Mouse (Mus musculus) midbrain, embryonic 16.5 days (tissue): ENCODE measurements around the gene Stub1. TPM values are rescaled to one million over a fixed set of nuclear protein-coding genes. Genes with fewer than 3 reads are reported as not detected.

Experiments used
- ATAC-seq: fragments of 200-750 bp; cut with Nextera tagmentation; 2 replicates; pipeline ENCODE4 v1.8.0; 2017; ENCODE audit warnings: moderate TSS enrichment
- H3K27ac ChIP-seq: fragments of 300-500 bp; sonication (generic); 2 replicates; pipeline ENCODE4 v1.5.1; 2014; ENCODE audit warnings: mild to moderate bottlenecking, low read length, mixed read lengths
- H3K27me3 ChIP-seq: fragments of 300-500 bp; sonication (generic); 2 replicates; pipeline ENCODE4 v1.6.1; 2014; ENCODE audit warnings: low read depth, low read length, mixed read lengths; ENCODE audit not compliant: control insufficient read depth, insufficient read depth
- H3K36me3 ChIP-seq: fragments of 300-500 bp; sonication (generic); 2 replicates; pipeline ENCODE4 v1.6.1; 2014; ENCODE audit warnings: mild to moderate bottlenecking, low read length, moderate library complexity, mixed read lengths; ENCODE audit not compliant: control insufficient read depth, insufficient read depth
- H3K4me1 ChIP-seq: fragments of 300-500 bp; sonication (generic); 2 replicates; pipeline ENCODE4 v1.6.1; 2014; ENCODE audit warnings: mild to moderate bottlenecking, low read length, mixed read lengths; ENCODE audit not compliant: control insufficient read depth, insufficient read depth
- H3K4me2 ChIP-seq: fragments of 300-500 bp; sonication (generic); 2 replicates; pipeline ENCODE4 v1.6.1; 2014; ENCODE audit warnings: mild to moderate bottlenecking, low read length, mixed read lengths
- H3K4me3 ChIP-seq: fragments of 300-500 bp; sonication (generic); 2 replicates; pipeline ENCODE4 v1.5.1; 2014; ENCODE audit warnings: low read depth, mild to moderate bottlenecking, low read length, moderate library complexity, mixed read lengths
- H3K9ac ChIP-seq: fragments of 300-500 bp; sonication (generic); 2 replicates; pipeline ENCODE4 v1.6.1; 2014; ENCODE audit warnings: low read depth, low read length, mixed read lengths
- H3K9me3 ChIP-seq: fragments of 300-500 bp; sonication (generic); replicated peaks from 2 replicates; pipeline ENCODE4 v1.6.1; 2014; ENCODE audit warnings: mild to moderate bottlenecking, low read length, mixed read lengths; ENCODE audit not compliant: control insufficient read depth, poor library complexity, severe bottlenecking
- WGBS: fragments of 180-500 bp; shearing (Covaris S2); extraction: QIAGEN DNeasy Blood & Tissue Kit; methylation state at CpG from one replicate; pipeline ENCODE4 v1.1.7; 2014; 5-methylcytosine and 5-hydroxymethylcytosine counted together
- polyA plus RNA-seq: library from polyadenylated mRNA; unstranded; fragments of >200 nt; fragmentation: Nextera tagmentation; extraction: Ambion mirVana; gene quantifications from 2 replicates; pipeline ENCODE4 v1.2.1, GENCODE M21; 2015

The Stub1 gene
- polyA plus RNA-seq, 1 experiment from 2014 or later = 382 TPM

DNA sequence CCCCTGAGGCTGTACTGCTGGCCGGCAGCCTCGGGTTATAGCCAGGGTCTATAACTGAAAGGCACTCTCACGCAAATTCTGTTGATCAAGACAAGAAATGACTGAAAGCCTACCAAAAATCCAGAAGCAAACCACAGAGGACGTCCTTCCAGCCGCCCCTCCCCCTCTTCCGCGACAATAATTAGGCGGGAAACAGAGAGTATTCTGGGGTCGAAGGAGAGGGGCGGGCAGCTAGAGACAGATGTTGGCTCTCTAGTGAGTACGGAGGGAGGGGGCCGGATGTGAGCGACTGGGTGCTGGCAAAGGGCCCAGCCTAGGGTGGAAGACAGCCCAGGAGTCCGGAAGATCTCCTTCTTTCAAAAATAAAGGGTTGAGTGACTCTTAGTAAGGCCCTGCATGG lies 40.6 kb downstream of the Stub1 start, which contains the start of gene Fam173a:
Gene Fam173a, minus strand, starts transcription at position 287 of the 400 bp plus-strand sequence.
- WGBS = 0% methylated on average over 13 of the region's 14 CpGs
- peak within 1 kb of the TSS; percentile 92 for H3K27ac ChIP-seq
- no peaks in the 10 kb centered on the region for H3K9me3 ChIP-seq
- H3K4me3 ChIP-seq = peak within 1 kb of the TSS; percentile 82
- ATAC-seq = peak; percentile 47
- H3K27me3 ChIP-seq = peaks cover 6% of the 10 kb centered on the region
- H3K36me3 ChIP-seq = peaks cover 7% of the 10 kb centered on the region; the same call in 1 of the 2 replicates
- H3K4me2 ChIP-seq = peak within 1 kb of the TSS; percentile 79
- H3K9ac ChIP-seq = peak within 1 kb of the TSS; percentile 84
- peaks cover 38% of the 10 kb centered on the region for H3K4me1 ChIP-seq

GRCm38 (mm10) chr17:25791843-25792527 lies 41.2 kb downstream of the Stub1 start:
- H3K36me3 ChIP-seq = peaks cover 7% of the 10 kb centered on the region; the same call in 1 of the 2 replicates
- peaks cover 3% of the 10 kb centered on the region; the same call in 1 of the 2 replicates for H3K27me3 ChIP-seq
- H3K9ac ChIP-seq = peak overlapping the region; percentile 84
- peak; percentile 68 for ATAC-seq
- H3K4me2 ChIP-seq = peak overlapping the region; percentile 79
- no peaks in the 10 kb centered on the region for H3K9me3 ChIP-seq
- under 1% methylated on average over 45 of the region's 45 CpGs for WGBS
- H3K27ac ChIP-seq = peak overlapping the region; percentile 92
- H3K4me3 ChIP-seq = peak overlapping the region; percentile 82
- H3K4me1 ChIP-seq = peaks cover 32% of the 10 kb centered on the region

DNA sequence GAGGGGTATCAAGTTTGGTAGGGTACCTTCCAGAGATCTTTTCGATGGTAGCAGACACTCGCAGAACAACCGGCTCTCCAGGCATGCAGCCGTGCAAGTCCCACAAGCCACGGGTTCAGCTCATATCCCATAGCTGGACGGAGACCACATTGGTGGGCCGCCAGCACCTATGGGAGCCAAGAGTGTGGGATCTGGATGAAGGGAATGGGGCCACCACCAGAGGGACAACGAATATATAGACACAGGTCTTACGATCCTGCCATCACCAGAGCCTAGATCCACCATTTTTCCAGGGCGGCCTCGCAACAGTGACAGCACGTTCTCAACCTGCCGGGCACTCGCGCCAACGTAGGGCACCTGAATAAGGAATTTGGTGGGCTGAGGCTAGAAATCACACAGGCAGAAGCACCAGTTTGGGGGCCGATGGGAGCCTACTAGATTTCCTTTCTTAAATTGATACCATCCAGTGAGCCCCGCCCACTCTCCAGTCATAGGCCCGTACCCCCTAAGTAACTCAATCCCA lies 41.8 kb downstream of the Stub1 start:
- H3K4me3 ChIP-seq = peak overlapping the region; percentile 82
- peaks cover 26% of the 10 kb centered on the region for H3K4me1 ChIP-seq
- no peaks in the 10 kb centered on the region for H3K27me3 ChIP-seq
- no peaks in the 10 kb centered on the region for H3K9me3 ChIP-seq
- H3K27ac ChIP-seq = peak overlapping the region; percentile 92
- peak overlapping the region; percentile 79 for H3K4me2 ChIP-seq
- H3K9ac ChIP-seq = peak overlapping the region; percentile 84
- WGBS = 28% methylated on average over 19 of the region's 19 CpGs
- H3K36me3 ChIP-seq = peaks cover 7% of the 10 kb centered on the region; the same call in 1 of the 2 replicates
- ATAC-seq = no peak

DNA sequence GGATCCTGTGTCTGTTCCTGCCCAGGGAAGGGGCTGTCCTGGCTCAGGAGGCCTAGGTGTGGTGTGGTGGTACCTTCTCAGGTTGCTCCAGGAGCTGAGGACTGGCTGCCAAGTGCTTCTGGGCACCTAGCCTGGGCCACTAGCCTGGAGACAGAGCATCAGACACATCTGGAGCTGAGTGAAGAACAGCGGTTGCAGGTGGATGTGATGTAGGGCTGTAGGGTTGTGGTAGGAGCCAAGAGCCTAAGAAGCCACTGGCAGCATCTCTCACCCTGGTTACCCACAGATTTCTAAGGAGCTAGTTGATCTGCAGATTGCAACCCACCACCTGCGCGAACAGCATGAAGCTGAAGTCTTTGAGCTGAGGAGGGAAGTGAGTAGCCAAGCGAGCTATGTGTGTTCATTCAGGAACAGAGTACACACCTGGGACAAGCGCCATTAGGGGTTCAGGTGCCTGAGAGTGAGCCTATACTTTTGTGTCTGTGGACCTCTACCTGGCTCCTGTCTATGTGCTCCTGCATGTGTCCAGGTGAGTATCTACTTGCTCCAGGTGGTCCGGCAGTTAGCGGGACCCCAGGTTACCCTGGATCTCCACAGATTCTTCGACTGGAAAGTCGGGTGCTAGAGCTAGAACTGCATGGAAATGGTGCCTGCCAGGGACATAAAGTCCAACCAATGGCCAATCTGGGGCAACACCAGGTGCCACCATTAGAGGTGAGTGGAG lies 46.3 kb downstream of the Stub1 start:
- no peaks in the 10 kb centered on the region for H3K9me3 ChIP-seq
- no peak overlapping the region for H3K4me2 ChIP-seq
- H3K4me1 ChIP-seq = peaks cover 30% of the 10 kb centered on the region
- H3K27me3 ChIP-seq = no peaks in the 10 kb centered on the region
- no peak overlapping the region for H3K27ac ChIP-seq
- ATAC-seq = no peak
- WGBS = 91% methylated on average over 9 of the region's 9 CpGs
- H3K4me3 ChIP-seq = no peak overlapping the region
- H3K36me3 ChIP-seq = peaks cover 16% of the 10 kb centered on the region
- H3K9ac ChIP-seq = no peak overlapping the region

DNA sequence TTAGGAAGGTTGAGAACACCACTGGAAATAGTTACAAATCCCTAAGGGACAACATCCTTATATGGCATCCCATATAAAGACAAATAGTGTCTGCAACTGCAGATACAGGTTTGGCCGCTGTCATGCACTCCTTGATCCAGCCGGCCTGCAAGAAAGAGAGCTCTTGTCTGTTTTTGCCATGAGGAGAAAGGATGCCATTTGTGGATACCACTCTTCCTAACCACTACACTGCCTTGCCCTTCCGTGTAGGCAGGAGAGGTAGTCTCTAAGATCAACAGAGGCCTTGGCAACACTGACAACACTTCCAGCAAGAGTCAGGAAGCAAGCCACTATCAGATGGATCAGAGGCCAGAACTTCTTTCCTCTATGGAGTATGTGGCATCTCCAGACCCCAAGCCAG lies 46.9 kb downstream of the Stub1 start, which contains the start of gene Ccdc78:
Gene Ccdc78, plus strand, starts transcription at position 301 of the 400 bp plus-strand sequence.
- H3K36me3 ChIP-seq = peaks cover 22% of the 10 kb centered on the region
- WGBS = 90% methylated on average over 3 of the region's 3 CpGs
- H3K27me3 ChIP-seq = no peaks in the 10 kb centered on the region
- H3K4me2 ChIP-seq = peak within 1 kb of the TSS; percentile 92
- H3K27ac ChIP-seq = peak within 1 kb of the TSS; percentile 92
- H3K4me3 ChIP-seq = peak within 1 kb of the TSS; percentile 78
- H3K9ac ChIP-seq = peak within 1 kb of the TSS; percentile 89
- H3K4me1 ChIP-seq = peaks cover 27% of the 10 kb centered on the region
- no peaks in the 10 kb centered on the region for H3K9me3 ChIP-seq
- ATAC-seq = no peak

GRCm38 (mm10) chr17:25785281-25785745 lies 47.9 kb downstream of the Stub1 start, which contains the start of gene Haghl:
TSS of gene Haghl (minus strand) at chr17:25785673.
- H3K27me3 ChIP-seq = no peaks in the 10 kb centered on the region
- H3K36me3 ChIP-seq = peaks cover 23% of the 10 kb centered on the region
- peak within 1 kb of the TSS; percentile 78 for H3K4me3 ChIP-seq
- no peaks in the 10 kb centered on the region for H3K9me3 ChIP-seq
- WGBS = under 1% methylated on average over 23 of the region's 23 CpGs
- peaks cover 17% of the 10 kb centered on the region for H3K4me1 ChIP-seq
- H3K9ac ChIP-seq = peak within 1 kb of the TSS; percentile 89
- peak within 1 kb of the TSS; percentile 92 for H3K27ac ChIP-seq
- H3K4me2 ChIP-seq = peak within 1 kb of the TSS; percentile 92
- peak; percentile 81 for ATAC-seq

DNA sequence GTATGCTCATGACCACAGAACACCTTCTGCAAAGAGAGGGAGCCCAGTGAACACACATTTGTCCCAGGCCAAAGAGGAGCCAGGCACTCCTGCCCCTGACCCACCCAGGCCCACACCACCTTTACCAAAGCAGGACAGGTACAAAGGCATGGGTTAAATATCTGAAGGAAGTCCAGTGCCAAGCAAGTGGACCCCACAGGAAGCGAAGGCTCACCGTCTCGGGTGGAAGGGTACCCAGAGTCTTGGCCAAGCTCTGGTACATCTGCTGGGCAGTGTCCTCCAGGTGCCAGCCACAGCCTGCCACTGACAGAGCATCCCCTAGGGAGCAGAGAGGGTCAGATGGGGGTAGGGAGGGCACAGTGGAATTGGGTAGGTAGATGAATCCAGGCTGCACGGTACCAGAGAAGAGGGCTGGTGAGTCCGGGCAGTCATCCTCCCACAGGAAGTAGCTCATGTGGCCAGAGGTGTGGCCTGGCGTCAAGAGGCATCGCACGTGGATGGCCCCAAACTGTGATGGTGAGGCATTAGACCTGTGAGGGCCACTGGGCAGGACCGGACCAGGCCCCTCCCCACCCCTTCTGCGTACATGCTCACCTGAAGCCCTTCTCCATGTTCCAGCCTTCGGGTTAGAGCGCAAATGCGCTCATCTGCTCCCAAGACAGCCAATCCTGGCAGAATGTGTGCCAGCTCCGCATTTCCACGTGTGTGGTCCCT lies 49.2 kb downstream of the Stub1 start:
- H3K27ac ChIP-seq = no peak overlapping the region
- peak overlapping the region; percentile 92 for H3K4me2 ChIP-seq
- WGBS = 82% methylated on average over 15 of the region's 15 CpGs
- H3K9me3 ChIP-seq = no peaks in the 10 kb centered on the region
- H3K4me1 ChIP-seq = peaks cover 17% of the 10 kb centered on the region
- H3K9ac ChIP-seq = peak overlapping the region; percentile 89
- H3K4me3 ChIP-seq = peak overlapping the region; percentile 78
- no peaks in the 10 kb centered on the region for H3K27me3 ChIP-seq
- no peak for ATAC-seq
- H3K36me3 ChIP-seq = peaks cover 19% of the 10 kb centered on the region

DNA sequence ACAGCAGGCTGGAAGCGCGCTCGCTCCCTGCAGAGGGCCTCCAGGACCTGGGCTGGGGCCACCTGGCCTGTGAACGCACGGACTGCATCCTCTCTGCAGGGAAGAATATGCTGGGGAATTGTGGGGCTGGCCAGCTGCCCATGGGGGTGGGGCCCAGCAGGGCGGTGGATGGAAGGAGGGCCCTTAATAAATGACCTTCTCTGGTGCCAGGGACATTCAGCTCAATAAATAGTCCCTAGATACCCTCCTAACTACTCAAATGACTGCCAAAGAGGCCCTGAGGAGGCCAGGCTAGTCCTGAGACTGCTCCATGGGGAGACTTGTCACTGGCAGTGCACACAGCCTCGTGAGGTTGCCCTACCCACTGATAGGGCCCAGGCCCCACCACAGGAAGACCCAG lies 50.1 kb downstream of the Stub1 start:
- H3K27me3 ChIP-seq = no peaks in the 10 kb centered on the region
- no peak overlapping the region for H3K27ac ChIP-seq
- no peak for ATAC-seq
- WGBS = 77% methylated on average over 7 of the region's 7 CpGs
- H3K4me1 ChIP-seq = peaks cover 17% of the 10 kb centered on the region
- H3K36me3 ChIP-seq = peaks cover 19% of the 10 kb centered on the region
- no peak overlapping the region for H3K4me3 ChIP-seq
- H3K9ac ChIP-seq = no peak overlapping the region
- H3K9me3 ChIP-seq = no peaks in the 10 kb centered on the region
- H3K4me2 ChIP-seq = no peak overlapping the region
